Mouse (Mus musculus): ENCODE results near the gene Cpeb3.

GRCm38 (mm10) chr19:37110494-37110893, 97.9 kb downstream of the Cpeb3 start:
- no peak for TF ChIP-seq CTCF (IDR thresholded peaks at IDR 0.05; ENCODE audit: low read depth, low read length)
- TF ChIP-seq POLR2A (IDR thresholded peaks at IDR 0.05; ENCODE audit: borderline replicate concordance, low read depth, low read length): no peak

All from bone marrow macrophage, adult 2 months (primary cell).